Mouse (Mus musculus) embryonic facial prominence, embryonic 12.5 days (tissue): ENCODE data around the gene Slc13a4. TPM values are rescaled to one million over a fixed set of nuclear protein-coding genes. Genes with fewer than 3 reads are reported as not detected.

Experiments
- ATAC-seq: fragments of 200-750 bp; cut with Nextera tagmentation; 2 replicates; pipeline ENCODE4 v1.8.0; 2017; ENCODE audit not compliant: insufficient number of reproducible peaks, insufficient read depth, low FRiP score, low TSS enrichment
- H3K27ac ChIP-seq: fragments of 300-500 bp; sonication (generic); 2 replicates; pipeline ENCODE4 v1.5.1; 2016; ENCODE audit warnings: mild to moderate bottlenecking
- H3K27me3 ChIP-seq: fragments of 300-500 bp; sonication (generic); 2 replicates; pipeline ENCODE4 v1.6.1; 2016; ENCODE audit warnings: mild to moderate bottlenecking, moderate library complexity
- H3K36me3 ChIP-seq: fragments of 300-500 bp; sonication (generic); 2 replicates; pipeline ENCODE4 v1.6.1; 2016; ENCODE audit warnings: mild to moderate bottlenecking
- H3K4me1 ChIP-seq: fragments of 300-500 bp; sonication (generic); 2 replicates; pipeline ENCODE4 v1.6.1; 2016
- H3K4me2 ChIP-seq: fragments of 300-500 bp; sonication (generic); replicated peaks from 2 replicates; pipeline ENCODE4 v1.6.1; 2016; ENCODE audit warnings: mild to moderate bottlenecking, moderate library complexity
- H3K4me3 ChIP-seq: fragments of 300-500 bp; sonication (generic); 2 replicates; pipeline ENCODE4 v1.5.1; 2016; ENCODE audit warnings: mild to moderate bottlenecking
- H3K9ac ChIP-seq: fragments of 300-500 bp; sonication (generic); 2 replicates; pipeline ENCODE4 v1.6.1; 2016; ENCODE audit warnings: mild to moderate bottlenecking, moderate library complexity
- H3K9me3 ChIP-seq: fragments of 300-500 bp; sonication (generic); 2 replicates; pipeline ENCODE4 v1.6.1; 2016; ENCODE audit warnings: mild to moderate bottlenecking, moderate library complexity
- WGBS: fragments of 180-500 bp; shearing (Covaris S2); methylation state at CpG from one replicate; pipeline ENCODE4 v1.1.7; 2016; 5-methylcytosine and 5-hydroxymethylcytosine counted together
- polyA plus RNA-seq: library from polyadenylated mRNA; unstranded; fragments of >200 nt; fragmentation: Nextera tagmentation; extraction: Ambion mirVana; gene quantifications from 2 replicates; pipeline ENCODE4 v1.2.1, GENCODE M21; 2016

Gene Slc13a4
- polyA plus RNA-seq, 1 experiment from 2014 or later: 0.59 TPM

- Histone ChIP-seq H3K9ac (no peak overlapping the region), H3K4me1 (no peaks in the 10 kb centered on the region), H3K4me2 (no peak overlapping the region), H3K9me3 (no peaks in the 10 kb centered on the region), H3K36me3 (no peaks in the 10 kb centered on the region), H3K27me3 (no peaks in the 10 kb centered on the region), H3K4me3 (no peak overlapping the region), H3K27ac (no peak overlapping the region)
- ATAC-seq: no peak
- WGBS: 86% methylated on average over 20 of the region's 20 CpGs
Measured at GRCm38 (mm10) chr6:35271868-35272765, 35.8 kb downstream of the Slc13a4 start.

DNA sequence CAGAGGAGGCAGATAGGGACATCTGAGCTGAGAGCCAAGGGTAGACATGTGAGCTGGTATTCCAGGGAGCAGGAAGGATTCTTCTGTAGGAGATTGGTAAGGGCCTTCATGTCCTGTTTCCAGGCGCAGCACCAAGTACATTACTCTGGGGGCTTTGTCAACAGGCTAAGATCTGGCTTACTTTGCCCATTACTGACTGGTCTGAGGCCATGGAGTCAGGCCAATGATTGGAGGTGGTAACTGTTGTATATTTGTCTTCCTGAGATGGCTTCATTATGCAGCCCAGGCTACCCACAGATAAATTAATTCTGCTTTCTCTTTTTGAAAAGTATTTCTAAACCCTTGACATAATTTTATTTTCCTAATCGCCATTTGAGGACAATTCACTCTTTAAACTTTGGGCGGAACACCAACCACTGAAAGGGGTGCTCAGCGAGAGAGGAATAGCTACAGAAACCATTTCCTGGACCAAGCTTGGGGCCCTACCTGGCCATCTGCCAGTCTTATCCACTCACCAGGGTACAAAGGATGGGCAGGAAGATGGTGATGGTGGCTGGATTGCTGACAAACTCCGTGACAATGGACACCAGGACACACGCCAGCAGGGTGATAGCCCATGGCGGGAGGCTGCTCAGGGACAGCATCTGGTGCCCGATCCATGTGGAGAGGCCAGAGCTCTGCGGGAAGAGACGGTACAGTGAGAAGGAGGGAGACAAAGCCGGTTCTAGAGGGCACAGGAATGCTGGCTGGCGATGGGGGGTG lies 36.7 kb downstream of the Slc13a4 start:
- Histone ChIP-seq H3K27me3 (no peaks in the 10 kb centered on the region), H3K4me3 (no peak overlapping the region), H3K27ac (no peak overlapping the region), H3K36me3 (no peaks in the 10 kb centered on the region), H3K4me2 (no peak overlapping the region), H3K9ac (no peak overlapping the region), H3K9me3 (no peaks in the 10 kb centered on the region), H3K4me1 (no peaks in the 10 kb centered on the region)
- 91% methylated on average over 12 of the region's 12 CpGs for WGBS
- no peak for ATAC-seq

DNA sequence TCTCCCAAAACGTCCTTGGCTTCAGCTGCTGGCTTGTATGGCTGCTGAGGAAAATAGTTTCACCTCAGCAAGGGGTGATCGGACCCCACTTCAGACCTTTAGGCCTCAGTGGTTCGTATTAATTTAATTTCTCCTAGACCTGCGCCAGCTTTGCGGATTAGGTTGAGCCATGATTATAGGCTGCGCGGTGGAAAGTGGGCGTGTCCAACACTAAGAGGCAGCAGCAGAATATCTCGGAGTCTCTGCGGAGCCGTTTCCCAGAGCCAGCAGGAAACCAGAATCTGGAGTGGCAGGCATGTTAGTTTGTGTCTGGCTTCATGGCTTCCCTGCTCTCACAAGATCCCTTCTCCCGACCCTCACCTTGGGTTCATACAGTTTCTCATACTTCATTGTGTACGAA lies 38.3 kb downstream of the Slc13a4 start:
- Histone ChIP-seq H3K9ac (no peak overlapping the region), H3K36me3 (0 out of 2 replicates have a peak, but pooled peaks cover 2% of the 10 kb centered on the region), H3K4me1 (no peaks in the 10 kb centered on the region), H3K27me3 (no peaks in the 10 kb centered on the region), H3K27ac (no peak overlapping the region), H3K4me3 (no peak overlapping the region), H3K9me3 (no peaks in the 10 kb centered on the region), H3K4me2 (no peak overlapping the region)
- WGBS: 71% methylated on average over 13 of the region's 13 CpGs
- no peak for ATAC-seq

GRCm38 (mm10) chr6:35268711-35269110 lies 39.2 kb downstream of the Slc13a4 start:
- 95% methylated on average over 13 of the region's 13 CpGs for WGBS
- Histone ChIP-seq H3K36me3 (peaks cover 2% of the 10 kb centered on the region; the same call in 1 of the 2 replicates), H3K27me3 (no peaks in the 10 kb centered on the region), H3K9me3 (no peaks in the 10 kb centered on the region), H3K9ac (no peak overlapping the region), H3K4me2 (no peak overlapping the region), H3K4me1 (no peaks in the 10 kb centered on the region), H3K4me3 (no peak overlapping the region), H3K27ac (no peak overlapping the region)
- no peak for ATAC-seq

- no peak overlapping the region for H3K9ac ChIP-seq
- ATAC-seq: no peak
- no peaks in the 10 kb centered on the region for H3K4me1 ChIP-seq
- no peak overlapping the region for H3K4me3 ChIP-seq
- no peaks in the 10 kb centered on the region for H3K27me3 ChIP-seq
- peaks cover 26% of the 10 kb centered on the region for H3K36me3 ChIP-seq
- peak overlapping the region; percentile 61; the same call in 1 of the 2 replicates for H3K27ac ChIP-seq
- no peak overlapping the region for H3K4me2 ChIP-seq
- H3K9me3 ChIP-seq: no peaks in the 10 kb centered on the region
- 81% methylated on average over 15 of the region's 15 CpGs for whole genome bisulfite sequencing
Measured at GRCm38 (mm10) chr6:35265580-35266278, 42.2 kb downstream of the Slc13a4 start.

DNA sequence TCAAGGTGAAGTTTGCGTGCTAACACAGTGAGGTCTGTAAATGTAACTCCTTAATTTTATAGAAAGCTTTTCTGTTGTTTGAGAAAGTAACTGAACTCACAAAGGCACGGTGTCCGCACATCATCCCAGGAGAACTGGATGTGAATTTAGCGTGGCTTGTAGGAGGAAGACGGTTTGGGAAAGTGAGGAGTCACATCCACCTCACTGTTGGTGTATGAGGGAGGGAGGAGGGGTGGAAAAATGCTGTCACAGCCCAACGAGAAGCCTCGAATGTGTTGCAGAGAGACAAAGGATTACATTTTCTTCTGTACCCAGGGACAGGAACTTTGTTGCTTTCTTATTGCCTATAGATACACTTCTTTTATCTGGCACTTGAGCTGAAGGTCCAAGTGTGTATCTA lies 47.4 kb downstream of the Slc13a4 start:
- Histone ChIP-seq H3K4me1 (peaks cover 15% of the 10 kb centered on the region), H3K4me3 (no peak overlapping the region), H3K9ac (no peak overlapping the region), H3K36me3 (peaks cover 31% of the 10 kb centered on the region), H3K27ac (no peak overlapping the region), H3K27me3 (no peaks in the 10 kb centered on the region), H3K4me2 (no peak overlapping the region), H3K9me3 (no peaks in the 10 kb centered on the region)
- WGBS: 88% methylated on average over 7 of the region's 7 CpGs
- ATAC-seq: no peak

DNA sequence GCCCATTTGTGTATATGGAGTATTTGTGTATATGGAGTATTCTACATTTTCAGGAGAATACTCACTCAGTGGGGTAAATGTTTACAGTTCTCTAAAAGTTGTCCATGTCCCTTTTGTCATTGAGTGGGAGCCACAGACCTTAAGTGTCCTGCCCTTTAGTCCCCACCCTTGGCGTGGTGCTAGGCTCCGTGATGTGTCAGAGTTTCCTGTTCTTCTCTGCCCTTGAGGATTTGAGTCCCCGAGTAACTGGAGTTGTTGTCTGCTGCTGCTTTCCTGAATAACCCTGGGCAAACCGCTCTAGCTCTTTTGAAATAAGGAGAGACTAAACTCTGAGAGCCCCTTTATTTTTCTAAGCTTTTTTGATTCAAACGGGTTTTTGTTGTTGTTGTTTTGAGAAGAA lies 48.4 kb downstream of the Slc13a4 start:
- H3K9ac ChIP-seq: no peak overlapping the region
- H3K4me1 ChIP-seq: peaks cover 25% of the 10 kb centered on the region
- peaks cover 29% of the 10 kb centered on the region for H3K36me3 ChIP-seq
- no peak overlapping the region for H3K4me2 ChIP-seq
- H3K9me3 ChIP-seq: no peaks in the 10 kb centered on the region
- no peak for ATAC-seq
- no peak overlapping the region for H3K27ac ChIP-seq
- no peak overlapping the region for H3K4me3 ChIP-seq
- no peaks in the 10 kb centered on the region for H3K27me3 ChIP-seq
- 73% methylated on average over 5 of the region's 5 CpGs for WGBS

- WGBS: 92% methylated on average over 2 of the region's 2 CpGs
Measured at GRCm38 (mm10) chr6:35258922-35259321, 49.0 kb downstream of the Slc13a4 start.

GRCm38 (mm10) chr6:35257626-35258190 lies 50.2 kb downstream of the Slc13a4 start:
- no peak for ATAC-seq
- no peak overlapping the region for H3K4me3 ChIP-seq
- 71% methylated on average over 13 of the region's 13 CpGs for WGBS
- H3K27ac ChIP-seq: no peak overlapping the region
- no peak overlapping the region for H3K4me2 ChIP-seq
- no peak overlapping the region for H3K9ac ChIP-seq
- H3K9me3 ChIP-seq: no peaks in the 10 kb centered on the region
- H3K4me1 ChIP-seq: peaks cover 37% of the 10 kb centered on the region
- H3K36me3 ChIP-seq: peaks cover 20% of the 10 kb centered on the region
- no peaks in the 10 kb centered on the region for H3K27me3 ChIP-seq

More at GRCm38 (mm10) chr6:35258922-35259321, 49.0 kb downstream of the Slc13a4 start:
- no peak overlapping the region for H3K4me2 ChIP-seq
- H3K36me3 ChIP-seq: peaks cover 29% of the 10 kb centered on the region
- peaks cover 31% of the 10 kb centered on the region for H3K4me1 ChIP-seq
- H3K27me3 ChIP-seq: no peaks in the 10 kb centered on the region
- no peak for ATAC-seq
- no peak overlapping the region for H3K4me3 ChIP-seq
- no peak overlapping the region for H3K27ac ChIP-seq
- no peak overlapping the region for H3K9ac ChIP-seq
- no peaks in the 10 kb centered on the region for H3K9me3 ChIP-seq

- no peak overlapping the region for H3K4me2 ChIP-seq
- H3K9ac ChIP-seq: no peak overlapping the region
- H3K27ac ChIP-seq: no peak overlapping the region
- H3K4me1 ChIP-seq: peaks cover 37% of the 10 kb centered on the region
- no peak for ATAC-seq
- no peaks in the 10 kb centered on the region for H3K27me3 ChIP-seq
- H3K9me3 ChIP-seq: no peaks in the 10 kb centered on the region
- peaks cover 11% of the 10 kb centered on the region for H3K36me3 ChIP-seq
- 86% methylated on average over 7 of the region's 7 CpGs for WGBS
- H3K4me3 ChIP-seq: no peak overlapping the region
Measured at GRCm38 (mm10) chr6:35256691-35257090, 51.2 kb downstream of the Slc13a4 start.

DNA sequence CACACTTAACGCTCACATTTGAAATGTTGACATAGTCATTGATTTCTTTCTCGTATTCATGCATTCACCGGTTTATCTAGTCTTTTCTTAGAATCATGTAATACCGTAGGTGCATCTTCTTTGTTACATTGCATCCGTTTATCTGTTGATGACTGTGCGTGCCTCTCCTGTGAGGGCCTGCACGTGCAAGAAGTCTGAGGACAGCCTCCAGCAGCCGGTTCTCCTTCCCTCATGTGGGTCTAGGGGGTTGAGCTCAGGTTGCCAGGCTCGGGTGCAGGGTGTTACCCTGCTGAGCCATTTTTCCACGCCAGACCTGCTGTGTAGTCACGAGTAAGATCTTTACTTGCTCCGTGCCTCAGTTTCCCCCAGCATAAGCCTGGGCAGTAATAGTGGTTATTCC lies 52.9 kb downstream of the Slc13a4 start:
- no peak overlapping the region for H3K9ac ChIP-seq
- no peaks in the 10 kb centered on the region for H3K27me3 ChIP-seq
- ATAC-seq: no peak
- H3K27ac ChIP-seq: no peak overlapping the region; the same call in 1 of the 2 replicates
- H3K9me3 ChIP-seq: no peaks in the 10 kb centered on the region
- peak overlapping the region; percentile 72 for H3K4me2 ChIP-seq
- no peak overlapping the region; the same call in 1 of the 2 replicates for H3K4me3 ChIP-seq
- H3K4me1 ChIP-seq: peaks cover 37% of the 10 kb centered on the region
- no peaks in the 10 kb centered on the region for H3K36me3 ChIP-seq
- 66% methylated on average over 12 of the region's 12 CpGs for WGBS
